Mouse (Mus musculus) WW6 (cell line): ENCODE data around the gene Csrnp1.
"Not testable (repeated sequence)": the region's sequence is repeated elsewhere in the genome, so short reads cannot be mapped to it uniquely, and the experiment has no call there.

ENCODE experiments used
- DNase-seq: peaks from one replicate; pipeline ENCODE4 v3.0.0-alpha.2; 2013; ENCODE audit warnings: low read depth, low spot score

The Csrnp1 gene

DNA sequence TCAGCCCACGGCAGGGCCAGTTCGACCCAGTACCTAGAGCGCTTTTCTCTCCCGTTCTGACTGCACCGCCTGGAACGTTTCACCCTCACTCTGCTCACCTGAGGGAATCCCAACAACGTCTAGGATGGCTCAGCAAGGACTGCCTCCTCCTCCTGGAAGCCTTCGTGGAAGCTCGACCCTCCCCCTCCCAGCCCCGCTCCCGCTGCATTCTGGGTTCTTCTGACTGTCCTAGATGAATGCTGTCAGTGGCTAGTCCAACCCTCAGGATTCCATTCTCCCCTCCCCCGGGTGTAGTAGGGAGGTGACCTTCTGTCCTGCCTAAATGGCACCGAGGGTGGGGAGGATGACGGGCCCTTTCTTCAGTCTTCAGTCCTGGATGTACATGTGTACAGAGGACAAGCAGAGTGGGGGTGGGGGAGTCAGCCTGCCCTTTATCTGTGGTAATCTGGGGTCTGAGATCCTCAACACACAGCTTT lies at the start of gene Csrnp1:
Csrnp1 (minus strand) TSS at position 123 of the 476 bp plus-strand sequence.
- DNase-seq: no peak

DNA sequence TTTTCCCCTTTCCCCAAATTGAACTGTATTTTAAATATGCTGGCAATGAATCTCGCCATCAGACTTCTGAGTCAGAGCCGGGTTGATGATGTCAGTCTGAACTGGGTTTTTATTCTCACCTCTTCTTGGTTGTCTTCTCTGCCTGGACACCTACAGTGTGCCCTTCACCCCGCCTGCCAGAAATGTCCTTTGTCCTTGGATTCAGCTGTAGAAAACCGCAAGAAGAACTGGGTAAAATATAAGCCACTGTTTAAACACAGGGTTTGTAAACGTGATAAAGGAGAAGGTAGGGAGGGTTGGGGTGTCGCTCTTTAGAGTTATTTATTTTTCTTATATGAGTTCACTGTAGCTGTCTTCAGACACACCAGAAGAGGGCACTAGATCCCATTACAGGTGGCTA lies 48.3 kb upstream of the Csrnp1 start:
- no peak for DNase-seq

DNA sequence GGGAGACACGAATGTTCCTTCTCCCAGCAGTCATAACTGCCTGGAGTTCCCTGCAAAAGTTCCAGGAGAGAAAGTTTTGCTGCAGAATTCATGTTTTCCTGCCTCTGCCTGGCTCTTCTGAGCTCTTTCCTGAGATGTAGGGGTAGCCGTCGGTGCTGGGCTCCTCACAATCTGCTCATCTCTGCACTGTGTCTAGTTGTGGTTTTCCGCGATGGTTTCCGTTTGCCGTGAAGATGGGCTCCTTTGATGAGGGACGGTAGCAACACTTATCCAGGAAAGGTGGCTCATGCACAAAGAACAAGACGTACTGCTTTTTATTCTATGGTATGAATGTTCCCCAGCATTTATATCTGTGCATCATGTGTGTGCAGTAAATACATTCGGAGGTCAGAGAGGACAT lies 46.0 kb upstream of the Csrnp1 start:
- DNase-seq: no peak

DNA sequence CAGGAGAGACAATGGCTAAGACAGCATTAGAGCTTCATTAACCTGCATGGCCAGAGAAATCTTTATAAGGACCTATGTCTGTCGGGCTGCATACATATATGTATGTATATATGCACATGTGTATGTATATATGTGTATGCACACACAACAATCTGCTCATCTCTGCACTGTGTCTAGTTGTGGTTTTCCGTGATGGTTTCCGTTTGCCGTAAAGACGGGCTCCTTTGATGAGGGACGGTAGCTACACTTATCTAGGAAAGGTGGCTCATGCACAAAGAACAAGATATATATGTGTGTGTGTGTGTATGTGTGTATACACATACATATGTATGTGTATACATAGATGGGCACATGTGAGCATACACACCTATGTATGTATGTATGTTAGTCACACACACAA lies 45.4 kb upstream of the Csrnp1 start:
- DNase-seq: no peak

DNA sequence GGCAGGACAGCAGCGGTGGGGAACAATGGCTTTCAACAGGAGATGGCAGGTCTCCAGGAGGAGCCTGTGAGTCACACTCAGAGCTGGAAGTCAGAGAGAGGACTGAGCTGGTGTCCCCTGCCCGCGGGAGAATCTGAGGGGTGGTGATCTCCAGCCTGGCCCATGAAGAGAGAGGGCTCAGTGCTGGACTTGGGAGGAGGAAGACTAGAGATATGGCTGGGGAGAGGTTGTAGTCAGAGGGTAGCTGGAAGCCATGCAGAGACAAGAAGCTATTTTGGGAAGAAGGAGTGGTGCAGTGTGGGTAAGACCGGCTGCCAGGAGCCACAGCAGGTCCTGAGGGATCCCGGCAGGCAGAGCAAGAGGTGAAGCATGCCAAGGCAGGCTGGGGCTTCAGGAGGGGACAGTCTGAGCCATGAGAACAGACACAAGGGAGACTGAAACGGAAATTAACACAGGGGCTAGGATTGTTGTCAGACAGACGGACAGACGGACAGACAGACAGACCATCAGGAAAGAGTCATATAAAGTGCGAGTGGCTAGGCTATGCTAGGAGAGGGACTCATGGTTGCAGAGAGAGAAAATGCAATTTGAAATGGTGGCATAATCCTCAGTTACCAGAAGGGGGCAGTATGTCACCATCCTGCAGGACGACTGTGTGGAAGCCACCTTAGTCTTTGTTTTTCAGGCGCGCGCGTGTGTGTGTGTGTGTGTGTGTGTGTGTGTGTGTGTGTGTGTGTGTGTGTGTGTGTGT lies 43.1 kb upstream of the Csrnp1 start:
- DNase-seq: no peak

DNA sequence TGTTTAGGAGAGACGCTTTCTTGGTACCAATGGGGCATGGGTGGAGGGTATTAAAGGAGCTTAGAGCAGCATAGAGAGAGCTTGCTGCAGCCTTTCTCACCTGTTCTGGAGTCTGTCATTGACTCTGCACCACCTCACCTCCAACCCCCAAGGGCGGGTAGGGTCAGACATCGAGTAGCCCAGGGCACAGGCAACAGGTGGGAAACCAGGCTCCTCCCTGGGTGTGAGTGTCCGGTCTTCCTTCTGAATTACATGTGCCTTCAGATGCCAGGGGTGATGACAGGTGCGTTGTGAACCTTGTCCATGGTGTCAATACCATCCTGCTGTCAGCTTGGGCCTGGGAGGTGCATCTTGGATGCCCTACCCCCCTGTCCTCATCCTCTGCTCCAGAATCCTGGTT lies 40.2 kb upstream of the Csrnp1 start:
- DNase-seq: no peak

DNA sequence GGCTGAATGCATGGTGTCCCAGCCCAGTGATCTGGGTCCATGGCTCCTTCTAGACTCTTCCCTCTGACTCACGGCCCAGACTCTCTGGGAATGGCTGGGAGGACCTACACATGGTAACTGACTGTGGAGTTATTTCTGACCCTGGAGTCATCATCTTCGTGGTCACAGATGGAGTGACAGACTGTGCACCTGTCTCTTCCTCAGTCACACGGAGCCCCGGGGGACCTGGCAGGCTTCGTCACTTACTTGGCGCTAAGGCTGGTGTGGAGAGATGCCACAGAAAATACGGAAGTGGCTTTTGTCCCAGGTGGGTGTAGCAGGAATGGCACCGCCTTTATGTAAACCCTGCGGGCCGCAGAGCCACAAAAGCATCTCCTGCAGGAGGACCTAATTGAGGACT lies 39.7 kb upstream of the Csrnp1 start:
- no peak for DNase-seq

DNA sequence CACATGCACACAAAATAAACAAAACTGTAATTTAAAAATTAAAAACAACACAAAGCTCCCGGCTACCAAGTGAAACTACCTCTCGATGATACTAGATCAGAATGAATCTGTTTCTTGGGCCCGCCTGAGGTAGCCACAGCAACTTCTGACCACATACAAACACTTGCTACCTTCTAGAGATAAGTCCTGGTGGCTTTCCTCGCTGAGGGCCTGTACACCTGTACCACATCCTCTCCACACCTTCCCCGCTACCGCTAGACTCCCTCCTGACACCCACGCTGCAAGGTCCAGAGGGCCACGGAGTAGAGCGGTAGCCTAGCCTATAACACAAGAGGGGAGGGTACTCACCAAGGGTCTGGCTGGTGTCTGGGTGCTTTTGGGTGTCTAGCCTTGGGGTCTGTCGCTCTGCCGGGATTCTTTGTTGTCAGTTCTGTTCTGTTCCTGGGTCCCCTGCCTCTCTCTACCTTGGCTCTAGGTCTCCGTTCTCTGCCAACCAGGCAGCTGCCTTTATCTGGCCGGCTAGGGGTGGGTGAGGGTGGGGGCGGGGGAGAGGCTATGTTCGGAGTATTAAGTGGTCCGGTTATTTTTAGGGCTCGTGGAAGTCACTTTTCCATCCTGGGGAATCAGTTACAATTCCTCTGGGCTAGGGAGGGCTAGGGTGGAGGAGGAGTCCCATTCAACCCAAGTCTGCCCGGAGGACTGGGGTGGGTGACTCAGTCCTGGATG lies 38.8 kb upstream of the Csrnp1 start, which contains the start of gene Xirp1:
Xirp1 (minus strand) TSS at position 513 of the 726 bp plus-strand sequence.
- no peak for DNase-seq

DNA sequence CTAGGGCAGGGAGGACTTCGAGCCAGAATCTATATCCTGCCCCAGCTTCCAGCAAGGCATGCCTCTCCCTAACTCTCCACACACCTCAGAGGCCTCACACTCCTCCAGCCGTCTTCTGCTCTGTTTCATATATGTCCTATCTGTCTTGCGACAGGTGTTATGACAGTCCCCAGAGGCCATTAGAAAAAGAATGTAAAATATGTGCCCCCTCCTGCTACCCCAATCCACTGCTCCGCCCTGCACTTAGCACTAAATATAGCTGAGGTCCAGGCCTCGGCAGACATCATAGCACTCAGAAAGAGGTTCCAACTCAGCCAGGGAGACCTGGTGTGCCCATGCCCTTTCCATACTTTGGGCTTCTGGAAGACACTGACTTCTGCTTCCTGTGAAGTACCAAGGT lies 36.7 kb upstream of the Csrnp1 start:
- no peak for DNase-seq

DNA sequence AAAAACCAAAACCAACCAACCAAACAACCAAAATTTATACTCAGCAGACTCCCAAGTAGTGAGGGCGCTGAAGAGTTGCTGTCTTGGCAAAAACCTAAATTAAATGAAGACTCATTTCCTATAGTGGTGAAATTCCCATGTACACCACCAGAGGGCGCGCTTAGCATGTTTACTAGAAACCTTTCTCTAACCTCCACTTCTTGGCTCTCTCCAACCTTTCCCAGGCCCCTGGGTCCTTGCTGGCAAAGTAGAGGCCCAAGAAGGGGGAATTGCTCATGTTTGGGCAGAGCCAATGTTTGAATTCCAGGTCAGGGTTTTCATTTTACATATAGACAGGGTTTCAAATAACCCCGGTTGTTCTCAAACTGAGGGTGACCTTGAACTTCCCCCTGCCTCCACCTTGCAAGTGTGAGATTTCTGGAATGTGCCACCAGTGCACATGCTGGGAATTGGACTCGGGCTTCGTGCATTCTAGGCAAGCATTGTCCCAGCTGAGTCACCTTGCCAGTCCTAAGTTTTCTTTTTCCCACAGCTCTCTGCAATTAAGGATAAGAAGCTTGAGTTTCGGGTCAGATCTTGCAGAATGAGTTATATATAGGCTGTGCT lies 35.9 kb upstream of the Csrnp1 start:
- no peak for DNase-seq

DNA sequence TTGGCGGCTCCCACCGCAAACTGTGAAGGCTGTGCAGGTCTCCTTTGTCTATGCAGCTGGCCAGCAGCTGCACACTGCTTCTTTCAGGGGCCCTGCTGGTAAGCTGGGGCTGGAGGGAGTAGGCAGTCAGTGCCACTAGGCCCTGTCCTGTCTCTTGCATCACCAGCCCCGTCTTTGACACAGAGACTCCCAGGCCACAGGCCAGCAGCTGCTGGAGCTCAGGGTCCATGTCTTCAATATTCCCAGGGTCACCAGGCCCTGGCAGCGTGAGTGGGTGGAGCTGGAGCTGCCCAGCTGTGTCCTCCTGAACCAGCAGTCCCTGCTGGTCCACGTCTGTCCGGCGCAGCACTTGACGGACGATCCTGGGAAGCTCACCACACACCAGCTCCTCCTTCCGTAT lies 32.5 kb upstream of the Csrnp1 start:
- no peak for DNase-seq

DNA sequence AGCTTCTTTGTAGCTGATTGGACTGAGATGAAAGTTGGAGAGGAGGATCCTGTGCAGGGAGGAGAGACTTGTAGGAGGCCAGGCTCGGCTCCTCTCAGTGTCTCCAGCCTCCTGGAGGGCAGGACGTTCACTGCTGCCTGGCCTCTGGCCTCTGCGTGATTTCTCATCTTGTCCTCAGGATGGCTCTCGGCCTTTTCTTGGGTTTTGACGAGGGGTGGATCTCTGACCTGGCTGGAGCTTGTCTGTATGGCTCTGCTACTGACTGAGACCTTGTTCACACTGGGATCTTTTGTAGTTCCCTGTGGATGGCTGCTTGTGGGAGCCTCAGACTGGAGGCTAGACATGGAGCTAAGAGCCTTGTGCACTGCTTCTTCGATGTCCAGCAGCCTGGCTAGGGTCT lies 30.4 kb upstream of the Csrnp1 start:
- no peak for DNase-seq

DNA sequence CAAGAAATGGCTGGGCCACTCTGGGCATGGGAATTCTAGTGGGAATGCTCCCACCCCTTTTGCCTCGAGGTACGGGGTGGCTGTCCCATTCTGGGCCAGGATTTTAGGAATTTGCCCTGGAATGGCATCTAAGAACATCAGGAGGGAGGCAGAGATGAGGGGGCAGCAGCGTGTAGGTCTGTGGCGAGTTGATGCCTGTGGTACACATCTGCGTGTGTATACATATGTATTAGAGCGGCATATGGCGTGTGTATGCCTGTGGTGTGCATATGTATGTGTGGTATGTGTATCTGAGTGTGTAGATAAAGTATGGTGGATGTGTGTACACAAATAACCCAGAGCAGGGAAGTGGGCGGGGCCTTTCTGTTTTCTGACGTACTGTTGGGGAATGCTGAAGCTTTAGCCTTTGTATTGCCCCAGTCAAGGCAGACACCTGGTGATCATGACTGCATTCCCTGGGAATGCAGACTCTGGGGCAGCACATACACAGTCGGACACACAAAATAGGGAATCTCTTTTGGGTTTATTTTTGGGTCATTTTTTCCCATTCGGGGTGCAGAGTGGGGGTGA lies 28.9 kb upstream of the Csrnp1 start:
- DNase-seq: no peak

DNA sequence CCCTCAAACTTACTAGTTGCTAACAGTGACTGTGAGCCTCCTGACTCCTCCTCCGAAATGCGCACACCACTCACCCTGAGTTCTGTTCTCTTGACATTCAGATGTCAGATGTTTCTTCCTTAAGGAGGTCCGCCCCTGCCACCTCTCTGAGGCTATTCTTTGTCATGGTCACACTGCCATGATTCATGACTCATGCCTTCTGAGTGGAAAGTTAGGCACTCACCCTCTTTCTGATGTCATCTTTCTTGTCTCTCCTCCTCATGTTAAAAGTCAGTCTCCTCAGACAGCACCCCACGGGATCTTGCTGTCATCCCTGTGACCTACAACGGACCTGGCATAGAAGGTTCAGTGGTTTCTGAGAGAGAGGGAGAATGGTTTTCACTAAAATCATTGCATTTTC lies 28.3 kb upstream of the Csrnp1 start:
- DNase-seq: no peak

DNA sequence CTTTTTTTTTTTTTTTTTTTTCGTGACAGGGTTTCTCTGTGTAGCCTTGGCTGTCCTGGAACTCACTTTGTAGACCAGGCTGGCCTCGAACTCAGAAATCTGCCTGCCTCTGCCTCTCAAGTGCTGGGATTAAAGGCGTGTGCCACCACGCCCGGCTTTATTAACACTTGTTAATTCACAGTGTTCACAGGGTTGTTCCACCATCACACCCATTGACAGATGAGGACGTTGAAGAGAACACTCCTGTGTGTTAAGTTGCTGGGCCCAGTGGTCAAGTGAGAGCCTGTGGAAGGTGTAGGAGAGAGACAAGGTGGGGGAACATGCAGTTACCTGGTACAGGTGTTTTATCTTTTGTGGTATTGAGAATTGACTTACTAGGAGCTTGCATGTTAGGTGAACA lies 27.7 kb upstream of the Csrnp1 start:
- DNase-seq: not testable (repeated sequence)

DNA sequence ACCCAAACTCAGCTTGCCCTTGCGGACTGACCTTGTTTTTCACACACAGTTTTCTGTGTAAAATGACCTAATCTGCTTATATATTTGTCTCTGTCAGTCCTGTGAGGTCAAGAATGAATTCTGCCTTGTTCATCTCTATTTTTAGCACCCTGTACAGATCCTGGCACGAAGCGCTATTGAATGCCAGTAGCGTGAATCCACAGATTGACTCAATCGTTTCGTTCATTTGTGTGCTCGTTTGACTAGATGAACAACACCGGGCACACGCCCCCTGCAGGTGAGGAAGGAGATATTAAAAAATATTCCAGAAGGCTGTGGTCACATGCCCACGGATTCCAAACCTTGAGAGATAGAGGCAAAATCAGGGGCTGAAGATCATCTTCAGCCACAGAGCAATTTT lies 27.1 kb upstream of the Csrnp1 start:
- no peak for DNase-seq

DNA sequence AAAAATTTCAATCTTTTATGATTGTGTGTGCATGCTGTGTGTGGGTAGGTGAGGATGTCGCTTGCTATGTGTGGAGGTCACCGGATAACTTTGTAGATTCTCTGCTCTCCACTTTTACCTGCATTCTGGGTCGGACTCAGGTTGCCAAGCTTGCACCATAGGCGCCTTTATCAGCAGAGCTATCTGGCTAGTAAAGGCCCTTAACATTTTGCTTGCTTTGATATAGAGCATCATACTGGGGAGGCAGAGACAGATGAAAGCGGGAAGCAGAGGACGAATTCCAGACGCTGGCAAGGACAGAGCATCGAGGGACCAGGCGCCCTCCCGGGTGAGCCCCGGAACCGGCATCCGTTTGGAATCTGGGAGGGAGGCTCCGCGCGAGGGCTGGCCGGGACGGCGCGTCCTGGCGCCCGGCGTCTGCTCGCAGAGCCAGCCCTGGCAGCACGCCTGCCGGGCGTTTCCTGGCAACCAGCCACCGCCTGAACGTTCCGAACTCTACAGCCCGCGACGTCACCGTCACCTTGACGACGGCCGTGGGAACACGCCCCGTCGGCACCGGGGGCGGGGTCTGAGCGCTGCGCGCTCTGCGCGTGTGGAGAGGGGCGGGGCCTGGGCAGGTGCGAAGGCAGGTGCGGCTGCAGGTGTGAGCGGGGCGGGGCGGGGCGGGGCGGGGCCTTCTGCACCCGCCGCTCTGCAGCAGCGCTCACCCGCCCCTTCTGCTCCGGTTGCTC lies 26.5 kb upstream of the Csrnp1 start:
- peak; percentile 92 for DNase-seq

DNA sequence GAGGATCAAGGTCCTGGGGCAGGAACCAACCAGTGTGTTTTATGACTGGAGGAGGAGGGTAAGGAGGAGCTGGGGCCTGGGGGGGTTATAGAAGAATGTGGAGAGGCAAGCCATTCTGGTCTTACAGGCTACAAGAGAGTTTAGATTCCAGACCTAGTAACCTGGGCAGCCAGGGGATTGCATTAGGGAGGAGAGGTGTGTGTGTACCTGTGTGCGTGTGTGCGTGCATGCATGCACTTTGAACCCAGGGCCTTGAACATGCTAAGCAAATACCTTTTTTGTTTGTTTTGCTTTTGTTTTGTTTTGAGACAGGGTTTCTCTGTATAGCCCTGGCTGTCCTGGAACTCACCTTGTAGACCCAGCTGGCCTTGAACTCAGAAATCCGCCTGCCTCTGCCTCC lies 25.4 kb upstream of the Csrnp1 start:
- DNase-seq: no peak

DNA sequence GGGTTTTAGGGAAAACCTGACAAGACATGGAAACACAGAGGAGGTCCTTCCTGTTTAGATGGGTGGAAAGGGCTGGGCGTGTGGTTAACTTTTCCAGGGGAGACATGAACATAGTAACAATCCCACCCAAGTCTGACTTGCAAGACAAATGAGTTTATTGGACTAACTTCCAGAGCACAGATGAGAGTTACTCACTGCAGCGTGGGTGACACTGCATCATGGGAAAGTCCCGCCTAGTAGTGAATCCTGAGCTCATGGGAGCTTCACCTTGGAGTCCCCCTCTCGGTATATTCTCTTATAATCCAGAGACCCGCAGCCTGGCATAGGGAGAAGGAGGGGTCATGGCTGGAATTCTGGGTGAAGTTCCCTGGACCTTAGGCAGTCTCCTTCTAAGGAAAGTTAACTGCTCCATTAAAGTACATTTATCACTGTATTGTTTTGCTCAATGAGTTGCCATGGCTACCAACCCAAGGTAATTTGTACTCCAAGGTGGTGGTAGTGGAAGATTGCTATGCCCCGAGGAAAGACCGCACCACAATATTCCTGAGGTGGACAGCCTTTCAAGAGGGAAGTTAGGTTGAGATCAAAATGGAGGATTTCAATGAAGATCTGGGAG lies 24.9 kb upstream of the Csrnp1 start:
- DNase-seq: no peak

DNA sequence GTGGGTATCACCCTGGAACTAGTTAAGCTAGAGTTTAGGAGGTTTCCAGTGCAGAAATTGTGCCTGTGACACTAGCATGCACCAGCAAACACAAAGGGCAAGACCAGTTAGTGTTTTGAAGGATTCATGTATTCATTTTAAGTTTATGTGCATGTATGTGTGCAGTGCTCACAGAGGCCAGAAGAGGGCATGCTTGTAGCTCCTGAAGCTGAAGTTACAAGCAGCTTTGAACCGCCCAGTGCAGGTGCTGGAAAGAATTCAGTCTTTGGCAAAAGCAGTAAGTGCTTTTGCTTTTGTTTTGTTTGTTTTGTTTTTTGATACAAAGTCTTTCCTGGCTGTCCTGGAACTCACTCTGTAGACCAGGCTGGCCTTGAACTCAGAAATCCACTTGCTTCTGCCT lies 23.4 kb upstream of the Csrnp1 start:
- no peak for DNase-seq

DNA sequence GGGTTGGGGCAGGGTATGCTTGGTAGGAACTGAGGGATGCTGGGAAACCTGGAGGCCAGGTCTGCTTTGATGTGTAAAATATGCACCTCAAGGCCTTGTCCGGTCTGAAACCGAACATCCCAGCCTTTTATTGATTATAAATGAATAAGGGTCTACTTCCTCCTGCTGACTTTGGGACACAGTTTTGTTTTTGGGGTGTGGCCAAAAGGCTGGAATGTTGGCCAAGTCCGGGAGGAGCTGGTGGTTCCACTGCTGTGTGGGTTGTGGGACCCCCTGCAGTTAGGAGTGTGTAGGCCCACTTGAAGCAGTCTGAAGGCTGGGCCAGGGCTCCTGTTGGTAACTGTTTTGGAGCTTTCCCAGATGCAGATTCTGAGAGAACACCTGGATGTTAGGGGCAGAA lies 21.5 kb upstream of the Csrnp1 start:
- no peak for DNase-seq
